ENCODE assay signal across 7 mouse cellular contexts in the genomic region with DNA sequence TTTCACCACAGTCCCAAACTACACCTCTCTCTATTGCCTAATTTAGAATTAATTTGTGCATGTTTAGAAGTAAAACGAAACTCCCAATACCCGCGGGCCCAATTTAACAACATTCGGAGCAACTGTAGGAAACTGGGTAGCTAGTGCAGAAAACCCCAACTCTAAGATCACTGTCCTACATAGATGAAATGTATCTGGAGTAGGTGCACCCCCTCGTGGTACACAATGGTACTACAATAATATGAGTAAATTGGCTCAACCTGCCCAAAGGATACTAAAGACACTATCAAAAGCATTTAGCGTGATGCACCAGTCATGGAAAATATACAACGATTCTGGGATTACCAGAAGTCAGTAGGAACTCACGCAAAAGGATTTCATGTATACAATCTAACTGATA. TPM values are rescaled to one million over a fixed set of nuclear protein-coding genes. Genes with fewer than 3 reads are reported as not detected.
DNase-seq lines count a peak whose midpoint lies in the region; TF ChIP-seq lines count a peak whose summit lies in the region.

No protein-coding gene starts in this region.

- H3K27ac ChIP-seq in MEL (ENCODE audit: control insufficient read depth, low read depth, low read length) = no peak overlapping the region

- no peak for TF ChIP-seq EP300 in MEL (IDR thresholded peaks at IDR 0.05; ENCODE audit: low read depth in 1 of 2, low read length in 2 of 2)

- H3K36me3 ChIP-seq in C2C12 (ENCODE audit: control insufficient read depth, insufficient read depth) (no peaks in the 10 kb centered on the region), MEL (ENCODE audit: control insufficient read depth in 1 of 2, insufficient read depth in 2 of 2, low read length in 2 of 2) (no peaks in the 10 kb centered on the region)

- H3K79me2 ChIP-seq in C2C12 (ENCODE audit: control insufficient read depth, insufficient read depth) (no peaks in the 10 kb centered on the region), MEL (ENCODE audit: control insufficient read depth, insufficient read depth, low read length, poor library complexity) (no peaks in the 10 kb centered on the region)

- no peak for TF ChIP-seq POLR2A in MEL (IDR thresholded peaks at IDR 0.05; ENCODE audit: control insufficient read depth in 1 of 2, insufficient read depth in 1 of 2, low read depth in 1 of 2, low read length in 2 of 2, poor library complexity in 1 of 2)

- no peak overlapping the region for H3K9ac ChIP-seq in MEL (ENCODE audit: control insufficient read depth, low read depth, low read length, poor library complexity, severe bottlenecking)

- peak; percentile 23 for TF ChIP-seq CTCF in C2C12 (IDR thresholded peaks at IDR 0.05; ENCODE audit: control insufficient read depth, insufficient read depth, insufficient read length)
- peak in 2 of 3 experiments; percentile 57 to 79; a peak in 3 of 6 replicates for TF ChIP-seq CTCF in MEL (IDR thresholded peaks at IDR 0.05 in 2 of 3, conservative IDR thresholded peaks at IDR 0.05 in 1 of 3; ENCODE audit: control insufficient read depth in 1 of 3, insufficient read depth in 1 of 3, low read depth in 2 of 3, low read length in 3 of 3, poor library complexity in 1 of 3, severe bottlenecking in 1 of 3)

- H3K4me1 ChIP-seq in MEL (ENCODE audit: control insufficient read depth in 1 of 2, insufficient read depth in 2 of 2, low read length in 2 of 2) = no peaks in the 10 kb centered on the region

- DNase-seq in MEL (ENCODE audit: low read depth, low spot score) = peak; percentile 73
- DNase-seq in cerebellum, adult 9-11 months = peak; percentile 69
- DNase-seq in frontal cortex, postnatal 36 days (ENCODE audit: low spot score in 2 of 2) = peak; percentile 50 to 85
- DNase-seq in layer of hippocampus, adult 18-20 months (ENCODE audit: low spot score in 2 of 2) = peak; percentile 54 to 94
- DNase-seq in lung, postnatal 14 days = peak; percentile 73
- peak; percentile 75 for DNase-seq in right cerebral cortex, adult 18-20 months

- H3K4me3 ChIP-seq in C2C12 (ENCODE audit: insufficient read depth, poor library complexity, severe bottlenecking) (no peak overlapping the region), MEL (ENCODE audit: control insufficient read depth in 1 of 2, insufficient read depth in 1 of 2, low read depth in 2 of 2, low read length in 2 of 2) (no peak overlapping the region)

- H3K27me3 ChIP-seq in C2C12 (ENCODE audit: control insufficient read depth, insufficient read depth, insufficient read length) = no peaks in the 10 kb centered on the region
- no peaks in the 10 kb centered on the region for H3K27me3 ChIP-seq in MEL (ENCODE audit: control insufficient read depth in 1 of 2, insufficient read depth in 2 of 2, low read length in 2 of 2)

- H3ac ChIP-seq in C2C12 (ENCODE audit: control insufficient read depth, insufficient read length, low read depth) = no peak overlapping the region

- no peaks in the 10 kb centered on the region for H3K9me3 ChIP-seq in MEL (replicated peaks; ENCODE audit: insufficient read depth, low read length)

- TF ChIP-seq RAD21 in MEL (IDR thresholded peaks at IDR 0.05; ENCODE audit: low read depth, low read length) = peak; percentile 83

- H3K79me3 ChIP-seq in C2C12 (ENCODE audit: low read depth) = no peaks in the 10 kb centered on the region

TF ChIP-seq in C2C12, 6 proteins besides CTCF, POLR2A, EP300 and RAD21:
- TF ChIP-seq FOSL1 (IDR thresholded peaks at IDR 0.05; ENCODE audit: insufficient read depth, low read length, poor library complexity, severe bottlenecking) (no peak), MYOG (IDR thresholded peaks at IDR 0.05; ENCODE audit: control insufficient read depth, extremely low read depth, insufficient read length) (no peak)
TF ChIP-seq in C2C12: peak in this region for 0.

TF ChIP-seq in MEL, 35 proteins besides CTCF, POLR2A, EP300 and RAD21:
- TF ChIP-seq ZC3H11A (IDR thresholded peaks at IDR 0.05; ENCODE audit: low read depth, low read length) (peak; percentile 33; the same call in 1 of the 2 replicates), SMC3 (IDR thresholded peaks at IDR 0.05; ENCODE audit: low read depth, low read length) (peak; percentile 74), ZKSCAN1 (IDR thresholded peaks at IDR 0.05; ENCODE audit: low read depth, low read length) (no peak)
TF ChIP-seq in MEL: peak in this region for 2.

RNA-seq across cellular contexts. Expression of gene Cd1d1, which starts 22.7 kb away (rescaled TPM):
- polyA plus RNA-seq in C2C12 (2012; fragmentation: generic; extraction: Trizol) (0.39 TPM), MEL (2012; ENCODE audit: insufficient read depth in 1 of 2, insufficient read length in 2 of 2, low read depth in 1 of 2, low replicate concordance in 2 of 2, missing spikeins in 1 of 2) (1 to 10 TPM in 1 of 2 experiments, not detected in 1; 1.6 TPM)
- total RNA-seq in MEL (2012; rRNA removed) = 1.1 and 1.8 TPM in 2 replicates
- total RNA-seq in layer of hippocampus, adult 18-20 months (2021) = 1 to 10 TPM in 1 of 2 experiments, under 1 TPM in 1; 0.89 to 1.0 TPM

RNA-seq across cellular contexts. Expression of gene Dclk2, which starts 55.9 kb away (rescaled TPM):
- polyA plus RNA-seq in C2C12 (2012; fragmentation: generic; extraction: Trizol) (0.80 TPM), MEL (2012; ENCODE audit: insufficient read depth in 1 of 2, insufficient read length in 2 of 2, low read depth in 1 of 2, low replicate concordance in 2 of 2, missing spikeins in 1 of 2) (under 1 TPM in 1 of 2 experiments, not detected in 1; 0.17 TPM)
- under 0.01 and 0.03 TPM in 2 replicates for total RNA-seq in MEL (2012; rRNA removed)
- 100 to 1,000 TPM; 101 to 104 TPM for total RNA-seq in layer of hippocampus, adult 18-20 months (2021)

Comparison
In these comparisons a context has a peak if more than half of its experiments do, and no peak if none do; other contexts are left out.
1. RNA of gene Dclk2, which starts 55.9 kb away (total RNA-seq): 101 to 104 TPM in layer of hippocampus, adult 18-20 months; under 0.01 to 0.03 TPM in MEL; every median in the first group is over 10 times any median in the second.
2. Peak in every context shown above with its lines, with median percentiles within 50 percentile points of each other: DNase-seq.